Mouse (Mus musculus): ENCODE data around the gene Vstm2l. TPM values are rescaled to one million over a fixed set of nuclear protein-coding genes. Genes with fewer than 3 reads are reported as not detected.
A peak's percentile ranks its signal among the peaks of the same experiment; 100 is the strongest.

The Vstm2l gene
- total RNA-seq (2014; fragmentation: Nextera tagmentation): not detected in 2 replicates
- total RNA-seq (2017): not detected in 2 replicates

DNA sequence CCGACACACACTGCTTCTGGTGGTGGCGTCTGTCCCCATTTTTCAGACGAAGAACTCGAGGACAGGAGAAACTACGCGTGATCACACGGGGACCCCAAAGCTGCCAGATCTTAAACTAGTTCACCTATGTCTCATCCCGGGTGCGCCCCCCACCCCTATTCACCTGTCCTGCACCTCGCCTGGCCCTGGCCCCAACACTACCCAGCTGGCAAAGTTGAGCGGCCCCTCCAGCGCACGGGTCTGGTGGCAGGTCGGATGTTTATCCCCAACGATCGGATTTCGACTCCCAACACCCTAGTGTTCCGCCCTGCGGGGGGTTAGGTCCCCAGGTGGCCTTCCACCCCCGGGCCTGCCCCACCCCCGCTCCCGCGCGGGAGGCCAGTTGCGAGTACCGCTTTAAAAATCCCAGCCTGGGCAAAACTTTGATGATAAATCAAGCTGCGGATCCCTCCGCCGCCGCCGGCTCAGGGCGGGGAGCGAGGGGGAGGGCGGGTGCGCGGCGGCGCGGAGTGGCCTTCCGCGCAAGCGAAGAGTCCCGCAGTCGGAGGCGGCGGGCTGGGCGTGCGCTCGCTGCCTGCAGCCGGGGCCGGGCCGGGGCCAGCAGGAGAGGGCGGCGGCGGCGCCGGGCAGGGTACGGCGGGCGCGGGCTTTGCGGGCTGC, at the start of gene Vstm2l:
TSS of gene Vstm2l (plus strand) at position 549 of the 660 bp plus-strand sequence.
- no peak for ATAC-seq (replicated peaks; ENCODE audit: low FRiP score, low TSS enrichment, poor library complexity, severe bottlenecking)

DNA sequence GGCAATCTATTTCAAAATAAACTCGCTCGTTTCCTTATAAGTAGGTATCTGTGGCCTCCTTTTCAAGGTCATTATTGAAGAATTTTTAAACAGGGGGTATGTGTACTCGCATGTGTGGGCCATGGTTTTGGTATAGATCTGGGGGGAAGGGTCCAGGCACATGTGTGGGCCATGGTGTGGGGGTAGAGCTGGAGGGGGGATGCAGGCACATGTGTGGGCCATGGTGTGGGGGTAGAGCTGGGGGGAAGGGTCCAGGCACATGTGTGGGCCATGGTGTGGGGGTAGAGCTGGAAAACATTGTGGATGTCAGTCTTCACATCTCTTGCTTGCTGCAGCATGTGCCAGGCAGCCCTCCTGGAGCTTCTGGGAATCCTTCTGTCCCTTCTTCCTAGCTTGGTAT, 47.3 kb upstream of the Vstm2l start:
- no peak for ATAC-seq (replicated peaks; ENCODE audit: low FRiP score, low TSS enrichment, poor library complexity, severe bottlenecking)

DNA sequence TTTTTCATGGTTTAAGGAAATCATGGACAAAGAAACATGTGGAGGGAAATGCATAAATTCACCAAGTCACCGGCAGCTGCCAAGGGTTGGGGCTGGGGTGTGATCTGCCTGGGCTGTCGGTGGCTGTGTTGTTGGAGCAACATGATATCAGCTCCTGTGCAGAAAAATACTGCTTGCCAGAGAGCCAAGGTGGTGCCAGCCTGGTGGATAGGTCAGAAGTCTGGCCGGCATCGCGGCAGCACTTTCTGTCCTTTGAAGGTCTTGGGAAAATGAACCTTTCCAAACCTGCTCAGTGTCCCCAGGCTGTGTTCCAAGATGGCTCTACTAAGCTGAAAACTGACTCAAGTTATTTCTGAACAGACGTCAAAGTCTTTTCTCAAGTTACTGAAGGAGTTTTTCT, 44.2 kb upstream of the Vstm2l start:
- no peak for ATAC-seq (replicated peaks; ENCODE audit: low FRiP score, low TSS enrichment, poor library complexity, severe bottlenecking)

DNA sequence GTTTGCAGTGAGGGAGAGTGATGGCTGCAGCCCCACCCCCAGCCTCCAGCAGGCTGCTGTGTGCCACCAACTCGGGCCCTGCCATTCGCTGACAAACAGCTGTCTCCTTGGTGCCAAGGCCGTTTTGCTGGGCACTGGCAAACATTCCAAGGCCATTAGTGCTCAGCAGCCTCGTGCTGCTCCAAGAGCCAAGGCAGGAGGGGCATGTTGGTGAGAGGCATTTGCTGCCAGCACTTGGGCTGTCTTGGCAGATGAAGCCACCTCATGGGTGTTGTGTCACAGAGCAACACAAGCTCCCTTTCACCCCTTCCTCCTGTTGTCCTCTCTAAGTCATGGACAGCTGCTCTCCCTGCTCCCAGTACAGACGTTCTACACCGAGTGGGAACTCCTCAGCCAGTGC, 41.2 kb upstream of the Vstm2l start:
- ATAC-seq (replicated peaks; ENCODE audit: low FRiP score, low TSS enrichment, poor library complexity, severe bottlenecking): no peak

DNA sequence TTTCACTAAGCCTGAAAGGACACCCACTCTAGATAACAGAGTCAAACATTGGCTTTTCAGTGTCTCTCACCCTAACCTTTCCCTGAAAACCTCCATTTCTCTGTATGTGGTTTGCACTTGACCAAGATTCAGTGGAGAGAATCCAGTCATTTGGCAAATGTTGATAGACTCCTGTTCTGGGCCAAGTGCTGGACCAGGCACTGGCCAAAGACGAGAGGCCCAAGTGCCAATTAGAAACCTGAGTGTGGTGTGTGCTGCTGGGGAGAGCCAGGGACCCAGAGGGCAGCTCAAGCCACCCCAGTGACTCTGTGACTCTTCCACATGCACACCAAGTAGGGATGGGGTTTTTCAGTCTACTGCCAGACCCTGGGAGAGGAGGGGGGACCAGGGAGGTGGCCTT, 40.8 kb upstream of the Vstm2l start:
- no peak for ATAC-seq (replicated peaks; ENCODE audit: low FRiP score, low TSS enrichment, poor library complexity, severe bottlenecking)

DNA sequence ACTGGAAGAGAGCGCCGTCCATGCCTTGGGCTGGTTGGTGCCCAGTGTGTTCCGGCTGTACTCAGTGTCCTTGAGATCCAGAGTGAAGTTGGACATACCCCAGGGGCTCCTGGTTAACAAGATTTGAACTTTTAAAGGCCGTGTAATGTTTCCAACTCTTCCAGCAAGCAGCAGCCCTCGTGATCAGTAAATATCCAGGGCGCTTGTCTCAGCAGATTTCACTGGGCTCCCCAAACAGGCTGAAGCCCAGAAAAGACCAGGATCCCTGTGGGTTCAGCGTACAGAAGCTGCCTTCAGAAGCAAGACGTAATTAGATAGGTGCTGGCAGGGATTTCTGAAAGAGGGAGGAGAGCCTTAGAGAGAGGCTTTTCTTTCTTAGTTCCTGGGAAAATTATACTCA, 39.3 kb upstream of the Vstm2l start:
- no peak for ATAC-seq (replicated peaks; ENCODE audit: low FRiP score, low TSS enrichment, poor library complexity, severe bottlenecking)

DNA sequence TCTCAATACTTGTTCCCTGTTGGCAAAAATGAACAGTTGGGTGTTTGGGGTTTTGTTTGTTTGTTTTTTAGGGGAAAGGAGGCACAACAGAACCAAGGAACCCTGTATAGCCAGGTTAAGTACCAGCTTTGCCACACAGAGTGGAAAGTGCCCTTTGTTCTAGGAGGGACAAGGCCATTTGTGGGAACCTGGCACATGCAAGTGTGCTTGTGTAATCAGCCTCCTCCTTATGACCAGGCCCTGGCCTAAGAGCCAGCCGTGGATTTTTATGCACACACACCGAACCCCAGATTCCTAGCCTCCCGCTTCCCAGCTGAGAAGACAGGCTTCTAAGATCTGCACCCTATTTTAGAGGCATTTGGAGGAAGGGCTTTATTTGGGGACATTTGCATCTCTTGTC, 37.1 kb upstream of the Vstm2l start:
- ATAC-seq (replicated peaks; ENCODE audit: low FRiP score, low TSS enrichment, poor library complexity, severe bottlenecking): no peak

DNA sequence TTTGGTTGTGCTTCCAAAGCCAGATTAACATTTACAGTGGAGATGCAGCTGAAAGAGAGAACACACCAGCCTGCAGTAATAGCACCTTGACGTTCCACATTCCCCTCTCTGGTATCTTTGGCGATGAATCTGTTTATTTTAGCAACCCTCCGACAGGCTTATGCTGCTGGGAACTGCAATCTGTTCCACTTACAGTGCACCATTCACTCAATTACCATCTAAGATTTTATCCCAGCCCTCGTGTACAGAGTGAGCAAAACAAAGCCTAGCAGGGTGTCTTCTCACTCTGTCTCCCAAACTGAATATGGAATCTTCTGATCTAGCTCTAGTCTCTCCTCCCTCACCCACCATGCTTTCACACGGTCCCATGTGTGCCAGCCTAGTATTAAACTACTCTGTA, 36.5 kb upstream of the Vstm2l start:
- ATAC-seq (replicated peaks; ENCODE audit: low FRiP score, low TSS enrichment, poor library complexity, severe bottlenecking): no peak

DNA sequence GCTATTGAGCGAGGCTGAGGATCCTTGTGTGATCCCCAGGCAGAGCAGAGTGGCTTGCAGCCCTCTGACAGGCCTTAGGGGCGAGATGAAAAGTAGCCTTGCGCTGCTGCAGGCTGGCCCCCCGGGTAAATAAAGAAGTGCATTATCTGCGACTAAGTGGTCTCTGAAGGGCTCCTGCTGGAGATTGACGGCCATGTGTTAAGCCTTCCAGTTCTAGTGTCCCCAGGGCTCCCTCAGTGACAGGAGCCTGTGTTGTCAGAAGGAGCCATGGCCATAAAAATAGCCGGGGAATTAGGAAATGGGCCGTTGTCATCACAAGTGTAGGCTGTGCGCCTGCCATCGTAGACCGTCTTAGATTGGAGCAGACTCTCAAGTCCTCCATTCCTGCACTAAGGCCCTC, 32.5 kb upstream of the Vstm2l start:
- no peak for ATAC-seq (replicated peaks; ENCODE audit: low FRiP score, low TSS enrichment, poor library complexity, severe bottlenecking)

DNA sequence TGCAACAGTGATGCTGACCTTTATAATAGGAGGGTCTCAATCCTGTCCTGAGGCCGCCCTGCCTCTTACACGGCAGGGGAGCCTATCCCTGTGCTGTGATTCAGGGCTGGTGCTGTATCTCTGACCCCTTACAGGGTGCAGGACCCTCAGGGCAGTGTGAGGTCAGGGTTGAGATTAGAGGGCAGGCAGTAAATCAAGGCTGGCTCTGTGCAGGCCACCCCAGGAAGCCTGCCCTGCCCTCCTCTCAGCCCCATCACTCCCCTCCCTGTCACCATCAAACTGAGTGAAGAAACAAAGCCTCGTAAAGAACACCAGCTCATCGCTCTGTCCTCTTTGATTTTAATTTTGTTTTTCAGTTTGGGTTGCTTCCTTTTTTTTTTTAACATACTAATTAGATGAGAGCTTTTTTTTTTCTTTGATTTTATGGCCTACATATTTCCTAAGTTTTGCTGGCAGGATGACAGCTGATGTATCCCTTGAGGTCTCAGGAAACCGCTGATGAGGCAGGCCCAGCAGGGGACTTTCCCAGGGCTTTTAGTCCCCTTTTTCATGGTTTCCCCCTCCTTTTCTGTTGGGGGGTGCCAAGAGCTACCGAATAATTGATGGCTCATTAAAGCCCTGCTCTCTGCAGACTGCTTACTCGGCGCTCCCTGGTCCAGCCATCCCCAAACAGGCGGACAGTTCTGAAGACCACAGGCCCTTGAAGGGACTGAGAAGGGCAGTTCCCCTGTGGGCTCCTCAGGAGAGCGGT, 27.0 kb upstream of the Vstm2l start:
- no peak for ATAC-seq (replicated peaks; ENCODE audit: low FRiP score, low TSS enrichment, poor library complexity, severe bottlenecking)

DNA sequence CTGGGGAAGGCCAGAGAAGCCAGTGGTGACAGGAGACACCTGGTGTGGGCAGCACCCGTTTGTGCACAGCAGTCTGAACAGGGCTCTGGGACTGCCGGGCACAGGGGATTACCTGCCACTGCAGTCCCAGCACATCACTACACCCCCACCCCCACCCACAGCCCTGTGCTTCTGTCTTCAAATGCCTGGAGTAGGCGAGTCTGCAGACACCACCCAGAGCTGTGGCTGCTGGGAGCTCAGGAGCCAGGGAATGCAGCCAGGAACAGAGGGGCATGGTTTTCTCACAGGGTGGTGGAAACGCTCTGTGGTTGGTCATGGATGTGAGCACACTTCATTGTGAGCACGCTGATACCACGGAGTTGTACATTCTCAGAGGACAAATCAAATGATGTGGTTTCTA, 23.3 kb upstream of the Vstm2l start:
- ATAC-seq (replicated peaks; ENCODE audit: low FRiP score, low TSS enrichment, poor library complexity, severe bottlenecking): no peak

DNA sequence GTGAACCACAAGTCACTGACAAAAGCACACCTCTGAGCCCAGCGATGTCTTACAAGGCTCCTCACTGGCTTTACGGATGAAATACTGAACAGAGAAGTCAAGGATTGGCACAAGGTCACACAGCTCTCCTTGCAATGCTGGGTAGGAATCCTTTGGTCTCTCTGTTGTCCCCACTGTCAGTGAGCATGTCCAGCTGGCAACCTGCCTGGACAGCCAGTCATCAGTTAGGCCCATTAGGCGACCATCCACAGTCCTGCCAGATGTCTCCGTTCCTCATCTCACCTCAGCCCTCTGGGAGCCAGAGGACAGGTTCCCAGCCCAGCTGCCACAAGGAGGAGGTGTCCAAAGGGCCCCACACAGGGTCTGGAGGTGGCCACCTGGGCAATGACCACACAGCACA, 17.3 kb upstream of the Vstm2l start:
- no peak for ATAC-seq (replicated peaks; ENCODE audit: low FRiP score, low TSS enrichment, poor library complexity, severe bottlenecking)

DNA sequence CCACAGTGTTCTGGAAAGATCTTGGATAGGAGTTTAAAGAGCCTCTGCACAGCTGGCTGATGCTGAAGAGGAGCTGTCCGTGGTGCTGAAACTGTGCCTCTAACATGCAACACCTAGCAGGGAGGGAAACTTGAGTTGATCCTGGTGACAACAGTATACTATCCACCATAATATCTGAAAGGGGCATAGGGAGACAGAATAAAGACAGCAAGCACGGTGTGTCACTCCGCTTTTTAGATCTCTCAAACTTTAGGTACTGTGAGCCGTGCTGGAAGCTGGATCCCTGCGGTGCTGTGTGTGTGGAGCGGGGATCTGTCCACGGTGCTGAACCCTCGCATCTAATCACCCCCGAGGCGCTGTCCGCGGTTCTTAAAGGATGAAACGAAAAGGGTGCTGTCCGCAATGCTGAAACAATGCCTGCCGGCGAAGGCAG, 1.2 kb upstream of the Vstm2l start:
- peak; percentile 92 for ATAC-seq (replicated peaks; ENCODE audit: low FRiP score, low TSS enrichment, poor library complexity, severe bottlenecking)

DNA sequence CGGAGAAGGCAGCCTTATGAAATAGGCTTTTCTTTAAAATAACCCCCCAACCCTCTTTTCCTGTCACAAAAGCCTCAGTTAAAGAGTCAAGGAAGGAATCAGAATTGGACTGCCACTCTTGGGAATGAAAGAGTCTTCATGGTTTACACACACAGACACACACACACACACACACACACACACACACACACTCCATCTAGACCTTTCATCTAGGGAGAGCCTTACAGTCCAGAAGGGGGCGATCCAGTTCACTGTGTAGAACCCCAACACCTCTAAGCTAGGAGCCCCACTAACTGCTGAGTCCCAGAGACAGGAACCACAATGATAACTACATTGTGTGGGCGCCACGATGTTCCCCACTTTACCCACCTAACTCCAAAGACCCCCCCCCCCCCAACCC, 748 bp upstream of the Vstm2l start:
- ATAC-seq (replicated peaks; ENCODE audit: low FRiP score, low TSS enrichment, poor library complexity, severe bottlenecking): no peak

DNA sequence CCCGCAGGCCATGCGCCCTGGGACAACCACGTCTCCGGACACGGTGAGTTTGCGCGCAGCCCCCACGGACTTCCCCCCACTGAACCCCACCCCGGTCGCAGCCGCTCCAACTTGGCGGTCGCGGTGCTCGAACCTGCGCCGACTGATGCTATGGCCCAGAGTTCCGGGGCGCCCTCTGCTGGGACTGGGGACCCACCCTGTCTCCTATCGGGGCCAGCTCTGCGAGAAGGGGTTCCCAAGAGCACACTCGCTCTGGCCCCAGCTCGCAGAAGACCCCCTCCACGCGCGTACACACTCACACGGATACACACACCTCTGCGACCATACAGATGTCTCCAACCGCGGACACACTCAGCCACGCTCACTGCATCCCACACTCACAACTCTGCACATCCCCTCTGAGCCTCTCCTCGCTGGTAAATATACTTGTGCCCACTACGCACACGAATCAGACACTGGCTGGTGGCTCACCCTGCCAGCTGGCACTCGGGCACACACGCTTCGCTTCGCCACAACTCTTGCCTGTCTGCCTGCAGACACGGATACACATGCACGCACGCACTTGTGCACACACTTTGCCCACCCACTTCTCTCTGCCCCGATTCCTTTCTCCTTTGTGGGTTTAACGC, 550 bp downstream of the Vstm2l start:
- ATAC-seq (replicated peaks; ENCODE audit: low FRiP score, low TSS enrichment, poor library complexity, severe bottlenecking): no peak

DNA sequence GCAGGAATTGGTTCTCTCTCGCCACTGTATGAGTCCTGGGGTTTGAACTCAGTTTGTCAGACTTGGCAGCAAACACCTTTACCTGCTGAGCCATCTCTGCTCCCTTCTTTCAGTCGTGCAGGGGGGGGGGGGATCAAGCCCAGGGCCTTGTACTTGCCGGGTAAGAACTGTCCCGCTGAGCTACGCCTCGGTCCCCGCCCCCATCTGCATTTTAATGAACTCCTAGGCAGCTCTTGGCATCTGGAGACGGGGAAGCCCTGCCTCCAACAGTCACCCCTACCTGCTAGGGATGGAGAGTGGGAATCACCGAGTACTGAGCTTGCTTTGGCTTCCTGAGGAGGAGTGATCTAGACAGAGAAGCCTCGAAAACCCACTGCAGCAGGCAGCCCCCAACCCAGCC, 4.1 kb downstream of the Vstm2l start:
- no peak for ATAC-seq (replicated peaks; ENCODE audit: low FRiP score, low TSS enrichment, poor library complexity, severe bottlenecking)

DNA sequence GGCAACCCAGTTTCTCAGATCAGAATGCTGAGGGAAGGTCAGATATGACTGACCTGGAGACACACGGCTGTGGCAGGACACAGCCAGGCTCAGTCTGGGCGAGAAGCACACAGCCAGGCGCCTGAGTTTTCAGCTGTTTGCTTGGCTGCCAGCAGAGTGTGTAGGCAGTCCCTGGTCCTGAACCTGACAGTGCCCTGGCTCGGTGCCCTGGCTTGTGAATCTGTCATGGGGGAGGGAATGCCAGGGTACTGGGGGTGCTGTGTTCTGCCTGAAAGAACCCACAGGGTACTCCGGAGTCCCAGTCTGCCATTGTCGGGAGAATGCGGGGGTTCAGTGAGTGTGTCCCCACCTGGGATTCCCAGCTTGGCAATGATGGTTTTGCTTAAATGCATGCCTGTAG, 7.1 kb downstream of the Vstm2l start:
- ATAC-seq (replicated peaks; ENCODE audit: low FRiP score, low TSS enrichment, poor library complexity, severe bottlenecking): no peak

DNA sequence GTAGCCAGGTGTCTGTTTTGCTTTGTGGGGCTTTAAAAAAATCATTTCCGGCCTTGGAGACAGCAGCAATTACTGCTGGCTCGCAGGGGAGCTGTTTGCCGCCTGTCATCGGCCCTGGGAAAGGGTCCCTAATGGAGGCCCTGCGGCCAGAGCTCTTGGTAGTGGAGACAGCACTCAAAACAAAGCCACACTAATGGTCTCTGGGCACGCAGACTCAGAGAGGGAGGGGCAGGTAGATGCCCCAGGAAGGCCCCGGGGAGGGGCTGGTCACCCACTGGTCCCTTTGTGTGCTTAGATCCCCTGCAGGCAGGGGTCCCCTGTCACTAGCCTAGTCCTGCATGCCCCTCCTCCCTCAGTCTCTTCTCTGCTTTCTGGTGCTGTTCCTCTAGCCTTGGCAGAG, 9.0 kb downstream of the Vstm2l start:
- no peak for ATAC-seq (replicated peaks; ENCODE audit: low FRiP score, low TSS enrichment, poor library complexity, severe bottlenecking)

DNA sequence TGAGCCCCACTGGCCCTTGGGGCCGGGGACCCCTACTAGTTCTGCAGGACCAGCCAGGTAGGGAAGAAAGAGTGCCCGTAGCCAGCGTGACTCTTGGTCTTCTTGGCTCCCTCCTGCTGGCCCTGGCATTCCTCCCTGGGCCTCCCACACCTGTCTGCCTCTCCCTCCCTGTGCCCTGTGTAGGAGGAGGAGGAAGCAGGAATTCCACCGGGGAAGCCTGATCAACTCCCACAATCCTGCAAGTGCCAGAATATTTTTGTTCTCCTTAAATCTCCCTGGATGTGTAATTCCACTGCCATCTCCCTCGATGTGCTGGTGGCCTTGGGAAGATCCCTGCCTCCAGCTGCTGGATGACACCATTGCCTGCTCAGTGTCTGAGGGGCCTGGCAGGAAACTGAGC, 10.1 kb downstream of the Vstm2l start:
- no peak for ATAC-seq (replicated peaks; ENCODE audit: low FRiP score, low TSS enrichment, poor library complexity, severe bottlenecking)

DNA sequence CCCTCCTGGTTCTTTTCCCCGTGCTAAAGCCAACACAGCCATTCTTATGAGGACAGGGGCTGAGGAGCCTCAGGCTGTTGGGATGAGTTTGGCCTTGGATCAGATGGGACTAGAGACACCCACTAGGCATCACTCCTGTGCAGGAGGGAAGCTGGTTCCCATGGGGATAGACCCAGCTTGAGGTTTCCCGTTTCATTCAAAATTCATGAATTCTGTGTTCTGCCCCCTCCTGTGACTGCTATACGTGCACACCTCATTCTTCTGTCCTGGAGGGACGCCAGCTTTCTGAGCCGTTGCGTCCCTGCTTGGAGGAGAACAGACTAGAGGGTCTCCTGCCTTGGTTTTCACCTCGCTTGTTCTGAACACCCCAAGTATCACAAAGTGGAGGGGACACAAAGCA, 12.0 kb downstream of the Vstm2l start:
- ATAC-seq (replicated peaks; ENCODE audit: low FRiP score, low TSS enrichment, poor library complexity, severe bottlenecking): no peak

DNA sequence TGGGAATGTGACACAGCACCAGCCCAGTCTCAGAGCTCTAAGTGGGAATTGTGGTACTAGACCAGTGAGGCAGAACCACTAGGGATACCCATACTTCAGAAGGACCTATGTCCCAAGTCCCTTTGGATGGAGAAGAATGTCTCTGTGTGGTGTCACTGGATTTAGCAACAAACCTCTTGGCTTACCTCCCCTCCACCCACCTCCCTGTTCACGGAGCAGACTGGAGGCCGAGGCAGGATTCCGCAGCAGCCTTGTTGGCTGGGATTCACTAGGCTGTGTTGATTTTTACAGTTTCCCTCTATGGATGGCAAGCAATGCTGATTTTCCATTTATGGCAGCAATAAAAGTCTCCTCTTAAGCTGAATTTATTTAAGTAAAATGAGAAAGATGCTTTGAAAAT, 12.5 kb downstream of the Vstm2l start:
- ATAC-seq (replicated peaks; ENCODE audit: low FRiP score, low TSS enrichment, poor library complexity, severe bottlenecking): no peak
